Mouse (Mus musculus): ENCODE measurements around the gene H2al1m.

GRCm38 (mm10) chrX:9244603-9245336, 38.8 kb upstream of the H2al1m start:
- no peak for TF ChIP-seq POLR2A (IDR thresholded peaks at IDR 0.05; ENCODE audit: insufficient read length, low read depth)
- no peak for TF ChIP-seq MYOG (IDR thresholded peaks at IDR 0.05; ENCODE audit: control insufficient read depth in 1 of 3, insufficient read depth in 1 of 3, insufficient read length in 2 of 3, low read depth in 2 of 3)
- TF ChIP-seq MYOD1 (IDR thresholded peaks at IDR 0.05; ENCODE audit: control insufficient read depth in 1 of 3, insufficient read length in 2 of 3, low read depth in 2 of 3), result no peak
